Mouse (Mus musculus) forebrain, embryonic 15.5 days (tissue): ENCODE results near the gene Tom1. TPM values are rescaled to one million over a fixed set of nuclear protein-coding genes. Genes with fewer than 3 reads are reported as not detected.

Experiments used
- ATAC-seq: fragments of 200-750 bp; cut with Nextera tagmentation; replicated peaks from 2 replicates; pipeline ENCODE4 v1.8.0; 2017; ENCODE audit warnings: mild to moderate bottlenecking, moderate TSS enrichment, moderate library complexity
- H3K27ac ChIP-seq: fragments of 300-500 bp; sonication (generic); replicated peaks from 2 replicates; pipeline ENCODE4 v1.5.1; 2015; ENCODE audit warnings: mild to moderate bottlenecking, inconsistent platforms
- H3K27me3 ChIP-seq: fragments of 300-500 bp; sonication (generic); 2 replicates; pipeline ENCODE4 v1.6.1; 2015; ENCODE audit warnings: inconsistent platforms
- H3K36me3 ChIP-seq: fragments of 300-500 bp; sonication (generic); 2 replicates; pipeline ENCODE4 v1.6.1; 2015; ENCODE audit warnings: mild to moderate bottlenecking, inconsistent platforms
- H3K4me1 ChIP-seq: fragments of 300-500 bp; sonication (generic); 2 replicates; pipeline ENCODE4 v1.6.1; 2015; ENCODE audit warnings: inconsistent platforms
- H3K4me2 ChIP-seq: fragments of 300-500 bp; sonication (generic); replicated peaks from 2 replicates; pipeline ENCODE4 v1.6.1; 2015; ENCODE audit warnings: mild to moderate bottlenecking, inconsistent platforms
- H3K4me3 ChIP-seq: fragments of 300-500 bp; sonication (generic); 2 replicates; pipeline ENCODE4 v1.5.1; 2015; ENCODE audit warnings: mild to moderate bottlenecking, inconsistent platforms
- H3K9ac ChIP-seq: fragments of 300-500 bp; sonication (generic); replicated peaks from 2 replicates; pipeline ENCODE4 v1.6.1; 2015; ENCODE audit warnings: mild to moderate bottlenecking, inconsistent platforms
- H3K9me3 ChIP-seq: fragments of 300-500 bp; sonication (generic); 2 replicates; pipeline ENCODE4 v1.6.1; 2016; ENCODE audit warnings: inconsistent platforms
- WGBS: fragments of 180-500 bp; shearing (Covaris S2); methylation state at CpG from one replicate; pipeline ENCODE4 v1.1.7; 2015; ENCODE audit warnings: mixed read lengths; 5-methylcytosine and 5-hydroxymethylcytosine counted together
- polyA plus RNA-seq: library from polyadenylated mRNA; unstranded; fragments of >200 nt; fragmentation: Nextera tagmentation; extraction: Ambion mirVana; gene quantifications from 2 replicates; pipeline ENCODE4 v1.2.1, GENCODE M21; 2015

Gene Tom1
- 14.4 and 20.7 TPM in 2 replicates for polyA plus RNA-seq

- no peaks in the 10 kb centered on the region for H3K27me3 ChIP-seq
- ATAC-seq = peak; percentile 100
- under 1% methylated on average over 62 of the region's 62 CpGs for WGBS
Measured at GRCm38 (mm10) chr8:75033511-75034243, at the start of gene Tom1. Tom1 (plus strand) TSS chr8:75033705.

GRCm38 (mm10) chr8:74987436-74987835 lies 46.1 kb upstream of the Tom1 start:
- WGBS = 72% methylated on average over 5 of the region's 5 CpGs

More at GRCm38 (mm10) chr8:75033511-75034243, at the start of gene Tom1:
- peak within 1 kb of the TSS; percentile 72 for H3K4me2 ChIP-seq
- peaks cover 18% of the 10 kb centered on the region for H3K36me3 ChIP-seq
- H3K9ac ChIP-seq = peak within 1 kb of the TSS; percentile 67
- H3K27ac ChIP-seq = peak within 1 kb of the TSS; percentile 89
- peak within 1 kb of the TSS; percentile 73 for H3K4me3 ChIP-seq
- peaks cover 12% of the 10 kb centered on the region for H3K4me1 ChIP-seq
- H3K9me3 ChIP-seq = no peaks in the 10 kb centered on the region

GRCm38 (mm10) chr8:74990021-74990420 lies 43.5 kb upstream of the Tom1 start:
- Histone ChIP-seq H3K27ac (no peak overlapping the region), H3K9ac (no peak overlapping the region), H3K4me3 (no peak overlapping the region), H3K9me3 (no peaks in the 10 kb centered on the region), H3K27me3 (no peaks in the 10 kb centered on the region), H3K4me2 (no peak overlapping the region), H3K36me3 (no peaks in the 10 kb centered on the region), H3K4me1 (peaks cover 11% of the 10 kb centered on the region)
- 31% methylated on average over 15 of the region's 15 CpGs for whole genome bisulfite sequencing
- no peak for ATAC-seq

More at GRCm38 (mm10) chr8:74987436-74987835, 46.1 kb upstream of the Tom1 start:
- Histone ChIP-seq H3K36me3 (no peaks in the 10 kb centered on the region), H3K27me3 (no peaks in the 10 kb centered on the region), H3K9me3 (no peaks in the 10 kb centered on the region), H3K27ac (no peak overlapping the region), H3K4me2 (no peak overlapping the region), H3K4me3 (no peak overlapping the region), H3K9ac (no peak overlapping the region), H3K4me1 (no peaks in the 10 kb centered on the region)
- ATAC-seq = no peak

GRCm38 (mm10) chr8:74993081-74993474 lies 40.4 kb upstream of the Tom1 start, which contains the start of gene Hmgxb4:
Hmgxb4 (plus strand) TSS chr8:74993356.
- Histone ChIP-seq H3K36me3 (no peaks in the 10 kb centered on the region), H3K4me3 (peak within 1 kb of the TSS; percentile 93), H3K27ac (peak within 1 kb of the TSS; percentile 97), H3K9ac (peak within 1 kb of the TSS; percentile 99), H3K9me3 (no peaks in the 10 kb centered on the region), H3K4me1 (peaks cover 16% of the 10 kb centered on the region), H3K27me3 (no peaks in the 10 kb centered on the region), H3K4me2 (peak within 1 kb of the TSS; percentile 47)
- ATAC-seq = peak; percentile 27
- 10% methylated on average over 8 of the region's 8 CpGs for WGBS

GRCm38 (mm10) chr8:74993475-74994451 lies 39.7 kb upstream of the Tom1 start:
- Histone ChIP-seq H3K9me3 (no peaks in the 10 kb centered on the region), H3K9ac (peak overlapping the region; percentile 99), H3K4me1 (peaks cover 16% of the 10 kb centered on the region), H3K4me2 (peak overlapping the region; percentile 47), H3K36me3 (peaks cover 3% of the 10 kb centered on the region), H3K27me3 (no peaks in the 10 kb centered on the region), H3K27ac (peak overlapping the region; percentile 97), H3K4me3 (peak overlapping the region; percentile 93)
- whole genome bisulfite sequencing = under 1% methylated on average over 100 of the region's 111 CpGs
- ATAC-seq = peak; percentile 97

- 5% methylated on average over 7 of the region's 7 CpGs for WGBS
- Histone ChIP-seq H3K36me3 (peaks cover 10% of the 10 kb centered on the region), H3K27ac (peak overlapping the region; percentile 97), H3K4me3 (peak overlapping the region; percentile 93), H3K4me1 (peaks cover 16% of the 10 kb centered on the region), H3K9ac (peak overlapping the region; percentile 99), H3K4me2 (peak overlapping the region; percentile 47), H3K9me3 (no peaks in the 10 kb centered on the region), H3K27me3 (no peaks in the 10 kb centered on the region)
- peak; percentile 25 for ATAC-seq
Measured at GRCm38 (mm10) chr8:74994540-74994939, 39.0 kb upstream of the Tom1 start.

- Histone ChIP-seq H3K4me3 (no peak overlapping the region), H3K9me3 (no peaks in the 10 kb centered on the region), H3K36me3 (peaks cover 46% of the 10 kb centered on the region), H3K27me3 (no peaks in the 10 kb centered on the region), H3K4me2 (no peak overlapping the region), H3K27ac (no peak overlapping the region), H3K4me1 (peaks cover 2% of the 10 kb centered on the region; the same call in 1 of the 2 replicates), H3K9ac (no peak overlapping the region)
- ATAC-seq = no peak
- 96% methylated on average over 3 of the region's 3 CpGs for WGBS
Measured at GRCm38 (mm10) chr8:75000431-75000830, 33.1 kb upstream of the Tom1 start.

- Histone ChIP-seq H3K9me3 (no peaks in the 10 kb centered on the region), H3K4me1 (no peaks in the 10 kb centered on the region), H3K27ac (no peak overlapping the region), H3K9ac (no peak overlapping the region), H3K4me3 (no peak overlapping the region), H3K36me3 (peaks cover 30% of the 10 kb centered on the region), H3K27me3 (no peaks in the 10 kb centered on the region), H3K4me2 (no peak overlapping the region)
- ATAC-seq = no peak
- WGBS = 97% methylated on average over 2 of the region's 2 CpGs
Measured at GRCm38 (mm10) chr8:75008826-75009225, 24.7 kb upstream of the Tom1 start.

GRCm38 (mm10) chr8:75013557-75013956 lies 19.9 kb upstream of the Tom1 start:
- Histone ChIP-seq H3K4me3 (no peak overlapping the region), H3K9me3 (no peaks in the 10 kb centered on the region), H3K36me3 (peaks cover 11% of the 10 kb centered on the region), H3K9ac (no peak overlapping the region), H3K4me1 (no peaks in the 10 kb centered on the region), H3K4me2 (no peak overlapping the region), H3K27ac (no peak overlapping the region), H3K27me3 (no peaks in the 10 kb centered on the region)
- WGBS = 49% methylated on average over 2 of the region's 2 CpGs
- ATAC-seq = no peak

GRCm38 (mm10) chr8:75013964-75014363 lies 19.5 kb upstream of the Tom1 start:
- no peaks in the 10 kb centered on the region for H3K9me3 ChIP-seq
- H3K27me3 ChIP-seq = no peaks in the 10 kb centered on the region
- no peak overlapping the region for H3K9ac ChIP-seq
- no peak for ATAC-seq
- no peak overlapping the region for H3K27ac ChIP-seq
- H3K36me3 ChIP-seq = peaks cover 8% of the 10 kb centered on the region
- no peak overlapping the region for H3K4me2 ChIP-seq
- WGBS = 84% methylated on average over 3 of the region's 3 CpGs
- no peaks in the 10 kb centered on the region for H3K4me1 ChIP-seq
- H3K4me3 ChIP-seq = no peak overlapping the region

GRCm38 (mm10) chr8:75015981-75016380 lies 17.5 kb upstream of the Tom1 start:
- ATAC-seq = no peak
- Histone ChIP-seq H3K9me3 (no peaks in the 10 kb centered on the region), H3K36me3 (no peaks in the 10 kb centered on the region; the same call in 1 of the 2 replicates), H3K4me1 (no peaks in the 10 kb centered on the region), H3K4me3 (no peak overlapping the region), H3K9ac (no peak overlapping the region), H3K27me3 (no peaks in the 10 kb centered on the region), H3K27ac (no peak overlapping the region), H3K4me2 (no peak overlapping the region)
- WGBS = 49% methylated on average over 2 of the region's 2 CpGs

- Histone ChIP-seq H3K4me1 (no peaks in the 10 kb centered on the region), H3K36me3 (peaks cover 4% of the 10 kb centered on the region), H3K9ac (no peak overlapping the region), H3K4me2 (no peak overlapping the region), H3K4me3 (no peak overlapping the region), H3K9me3 (no peaks in the 10 kb centered on the region), H3K27ac (no peak overlapping the region), H3K27me3 (no peaks in the 10 kb centered on the region)
- ATAC-seq = no peak
- 89% methylated on average over 1 of the region's 1 CpGs for WGBS
Measured at GRCm38 (mm10) chr8:75016422-75016821, 17.1 kb upstream of the Tom1 start.
